Mouse (Mus musculus) ES-E14 (cell line): ENCODE measurements around the gene Rfx4. TPM values are rescaled to one million over a fixed set of nuclear protein-coding genes. Genes with fewer than 3 reads are reported as not detected.

Experiments used
- DNase-seq: peaks from one replicate; pipeline ENCODE4 v3.0.0-alpha.2; 2013; ENCODE audit warnings: low read depth, low spot score
- H3K27ac ChIP-seq: 2 replicates; pipeline ENCODE4 v1.5.1; 2012; ENCODE audit warnings: low read depth, mild to moderate bottlenecking, low read length, moderate library complexity, mixed read lengths; ENCODE audit not compliant: poor library complexity, insufficient read depth, severe bottlenecking
- H3K36me3 ChIP-seq: 2 replicates; pipeline ENCODE4 v1.6.1; 2012; ENCODE audit warnings: mild to moderate bottlenecking, low read length, moderate library complexity, mixed read lengths; ENCODE audit not compliant: control insufficient read depth, poor library complexity, insufficient read depth, severe bottlenecking
- H3K4me1 ChIP-seq, 2 experiments: fragments of 150-350 bp in 1 of 2; sonication (generic) in 1 of 2; 2 replicates each; pipeline ENCODE4 v1.6.1; 2012; ENCODE audit warnings: low read length in 2 of 2, mild to moderate bottlenecking in 1 of 2, mixed read lengths in 1 of 2; ENCODE audit not compliant: control insufficient read depth in 2 of 2, insufficient read depth in 2 of 2, poor library complexity in 1 of 2
- H3K4me3 ChIP-seq, 2 experiments: fragments of 150-350 bp in 1 of 2; sonication (generic) in 1 of 2; 2 replicates each; pipeline ENCODE4 v1.5.1; 2012; ENCODE audit warnings: low read length in 2 of 2, low read depth in 1 of 2, mild to moderate bottlenecking in 1 of 2, mixed read lengths in 1 of 2; ENCODE audit not compliant: insufficient read depth in 1 of 2, poor library complexity in 1 of 2, severe bottlenecking in 1 of 2
- H3K9ac ChIP-seq: 2 replicates; pipeline ENCODE4 v1.6.1; 2012; ENCODE audit warnings: low read depth, mild to moderate bottlenecking, low read length, mixed read lengths; ENCODE audit not compliant: poor library complexity, insufficient read depth, severe bottlenecking
- H3K9me3 ChIP-seq: fragments of 150-350 bp; sonication (generic); 2 replicates; pipeline ENCODE4 v1.6.1; 2012; ENCODE audit warnings: low read depth, mild to moderate bottlenecking, low read length; ENCODE audit not compliant: control insufficient read depth, insufficient read depth
- CHD2 ChIP-seq: IDR thresholded peaks from 2 replicates; pipeline ENCODE4 v1.6.1; 2014; ENCODE audit warnings: mild to moderate bottlenecking, low read depth, low read length, inconsistent platforms
- HCFC1 ChIP-seq: IDR thresholded peaks from 2 replicates; pipeline ENCODE4 v1.6.1; 2012; ENCODE audit warnings: low read length, inconsistent platforms, borderline replicate concordance; ENCODE audit not compliant: insufficient read depth
- MAFK ChIP-seq: IDR thresholded peaks from 2 replicates; pipeline ENCODE4 v1.6.1; 2014; ENCODE audit warnings: mild to moderate bottlenecking, low read depth, low read length, inconsistent platforms; ENCODE audit not compliant: insufficient read depth
- ZC3H11A ChIP-seq: IDR thresholded peaks from 2 replicates; pipeline ENCODE4 v1.6.1; 2012; ENCODE audit warnings: low read depth, mild to moderate bottlenecking, inconsistent platforms, low read length, borderline replicate concordance
- ZNF384 ChIP-seq: IDR thresholded peaks from 2 replicates; pipeline ENCODE4 v1.6.1; 2012; ENCODE audit warnings: low read depth, low read length, inconsistent platforms
- in situ Hi-C, 2 experiments: fragments of 600-800 bp; cut with MboI; formaldehyde crosslinking; loops; one replicate each; pipeline ENCODE4 v1.15.1; 2025; ENCODE audit warnings: low sequenced_read_pairs in 2 of 2, inconsistent platforms in 1 of 2; ENCODE audit not compliant: unreplicated experiment in 2 of 2
- total RNA-seq: library from RNA; depleted of rRNA; stranded (reverse); fragments of 300-350 nt; gene quantifications from 2 replicates; pipeline ENCODE4 v1.2.3, GENCODE M21; 2012

The Rfx4 gene
- total RNA-seq, 1 experiment = 0.85 TPM

- no peak overlapping the region for H3K27ac ChIP-seq
- H3K4me1 ChIP-seq = peaks cover 0 to 14% of the 10 kb centered on the region in 2 experiments; a peak in 2 of 4 replicates
- in situ Hi-C loops = no loop called here
- DNase-seq = no peak
- H3K36me3 ChIP-seq = no peaks in the 10 kb centered on the region; the same call in 1 of the 2 replicates
- H3K9ac ChIP-seq = no peak overlapping the region
- no peak for TF ChIP-seq ZNF384
- no peak for TF ChIP-seq ZC3H11A
- no peak for TF ChIP-seq CHD2
- no peak for TF ChIP-seq MAFK
- no peak for TF ChIP-seq HCFC1
- no peaks in the 10 kb centered on the region for H3K9me3 ChIP-seq
- H3K4me3 ChIP-seq = no peak overlapping the region
Observed at GRCm38 (mm10) chr10:84903307-84903706, 147.4 kb downstream of the Rfx4 start.

- H3K9ac ChIP-seq = 0 out of 2 replicates have a peak overlapping the region, but pooled peaks have one; percentile 16
- H3K4me3 ChIP-seq = 0 out of 4 replicates have a peak overlapping the region, but pooled peaks of 1 of the 2 experiments have one; percentile 7
- H3K4me1 ChIP-seq = peaks cover under 1 to 16% of the 10 kb centered on the region in 2 experiments; a peak in 2 of 4 replicates
- TF ChIP-seq ZC3H11A (no peak), CHD2 (no peak), HCFC1 (no peak), MAFK (no peak), ZNF384 (no peak)
- in situ Hi-C loops = no loop called here
- no peak overlapping the region for H3K27ac ChIP-seq
- no peaks in the 10 kb centered on the region; the same call in 1 of the 2 replicates for H3K36me3 ChIP-seq
- no peak for DNase-seq
- no peaks in the 10 kb centered on the region for H3K9me3 ChIP-seq
Observed at GRCm38 (mm10) chr10:84903742-84904141, 147.9 kb downstream of the Rfx4 start.

GRCm38 (mm10) chr10:84906895-84907294 is 151.0 kb downstream of the Rfx4 start:
- peaks cover 3 to 32% of the 10 kb centered on the region in 2 experiments; a peak in 2 of 4 replicates for H3K4me1 ChIP-seq
- in situ Hi-C loops = no loop called here

GRCm38 (mm10) chr10:84908006-84908405 is 152.1 kb downstream of the Rfx4 start:
- Histone ChIP-seq H3K36me3 (no peaks in the 10 kb centered on the region; the same call in 1 of the 2 replicates), H3K9ac (no peak overlapping the region), H3K4me1 (peaks cover 6 to 36% of the 10 kb centered on the region in 2 experiments; a peak in 3 of 4 replicates), H3K4me3 (no peak overlapping the region), H3K9me3 (no peaks in the 10 kb centered on the region), H3K27ac (no peak overlapping the region)
- no peak for DNase-seq
- TF ChIP-seq ZC3H11A = no peak
- no peak for TF ChIP-seq HCFC1
- TF ChIP-seq CHD2 = no peak
- TF ChIP-seq ZNF384 = no peak
- TF ChIP-seq MAFK = no peak
- in situ Hi-C loops = no loop called here

More at GRCm38 (mm10) chr10:84906895-84907294, 151.0 kb downstream of the Rfx4 start:
- DNase-seq = no peak
- Histone ChIP-seq H3K4me3 (no peak overlapping the region), H3K9ac (no peak overlapping the region), H3K27ac (no peak overlapping the region), H3K36me3 (no peaks in the 10 kb centered on the region; the same call in 1 of the 2 replicates), H3K9me3 (no peaks in the 10 kb centered on the region)
- TF ChIP-seq ZNF384 = no peak
- no peak for TF ChIP-seq MAFK
- TF ChIP-seq HCFC1 = no peak
- TF ChIP-seq CHD2 = no peak
- no peak for TF ChIP-seq ZC3H11A

- TF ChIP-seq HCFC1 = no peak
- no peak for TF ChIP-seq MAFK
- TF ChIP-seq ZNF384 = no peak
- TF ChIP-seq CHD2 = no peak
- TF ChIP-seq ZC3H11A = no peak
- H3K4me1 ChIP-seq = peaks cover 6 to 35% of the 10 kb centered on the region in 2 experiments; a peak in 3 of 4 replicates
- no peak for DNase-seq
- H3K9ac ChIP-seq = no peak overlapping the region
- in situ Hi-C loops = no loop called here
- H3K36me3 ChIP-seq = no peaks in the 10 kb centered on the region; the same call in 1 of the 2 replicates
- no peak overlapping the region for H3K27ac ChIP-seq
- no peak overlapping the region for H3K4me3 ChIP-seq
- H3K9me3 ChIP-seq = no peaks in the 10 kb centered on the region
Observed at GRCm38 (mm10) chr10:84908471-84908870, 152.6 kb downstream of the Rfx4 start.
